Mouse (Mus musculus): Measurements from ENCODE around the gene Optn. TPM values are rescaled to one million over a fixed set of nuclear protein-coding genes. Genes with fewer than 3 reads are reported as not detected.

Optn gene
- polyA plus RNA-seq, 1 experiment = 51.5 TPM

GRCm38 (mm10) chr2:4975807-4976206 is 88.0 kb downstream of the Optn start, which contains the start of gene Ucma:
Ucma (plus strand) TSS chr2:4976122.
- Histone ChIP-seq H3K4me1 (ENCODE audit: control insufficient read depth, insufficient read depth, insufficient read length, low read length) (no peaks in the 10 kb centered on the region), H3K27me3 (ENCODE audit: control insufficient read depth, insufficient read depth, low read length) (no peaks in the 10 kb centered on the region), H3K36me3 (ENCODE audit: control insufficient read depth, insufficient read depth, low read length) (no peaks in the 10 kb centered on the region), H3K4me3 (ENCODE audit: low read depth, low read length) (no peak within 1 kb of the TSS), H3K27ac (ENCODE audit: insufficient read depth, low read depth, low read length) (no peak within 1 kb of the TSS)
- TF ChIP-seq CTCF (IDR thresholded peaks at IDR 0.05; ENCODE audit: extremely low read depth, insufficient read length, insufficient replicate concordance, low read depth, low read length) = no peak
- TF ChIP-seq POLR2A (IDR thresholded peaks at IDR 0.05; ENCODE audit: low read depth, low read length) = no peak
- 80% methylated on average over 5 of the region's 5 CpGs for WGBS

Other genes with a start within 250 kb of the Optn start
- gene Sephs1, start 182.5 kb downstream of the Optn start, polyA plus RNA-seq (2012; rRNA removed) = 5.3 and 12.1 TPM in 2 replicates
- gene Phyh, start 145.0 kb downstream of the Optn start, polyA plus RNA-seq (2012; rRNA removed) = 59.3 and 94.8 TPM in 2 replicates
- not detected in 2 replicates for gene Ucma, start 87.9 kb downstream of the Optn start, polyA plus RNA-seq (2012; rRNA removed)
- gene Mcm10, start 51.3 kb downstream of the Optn start, polyA plus RNA-seq (2012; rRNA removed) = 3.3 and 9.1 TPM in 2 replicates
- gene Ccdc3, start 73.7 kb upstream of the Optn start, polyA plus RNA-seq (2012; rRNA removed) = 6.2 and 7.9 TPM in 2 replicates

All from small intestine, adult 2 months (tissue).